In genomic region chr2:120154361-120154894, GRCm38 (mm10) we compare ENCODE assay signal across 8 mouse cellular contexts. TPM values are rescaled to one million over a fixed set of nuclear protein-coding genes. Genes with fewer than 3 reads are reported as not detected.
A peak's percentile ranks its signal among the peaks of the same experiment; 100 is the strongest.
DNase-seq lines count a peak whose midpoint lies in the region; ATAC-seq and TF ChIP-seq lines count a peak whose summit lies in the region.

Gene Ehd4, minus strand, starts transcription at chr2:120154606.

- H3K4me2 ChIP-seq in heart, embryonic 15.5 days, result peak within 1 kb of the TSS; percentile 88
- peak within 1 kb of the TSS; percentile 96 for H3K4me2 ChIP-seq in liver, embryonic 14.5 days (ENCODE audit: low read depth)
- peak within 1 kb of the TSS; percentile 99 for H3K4me2 ChIP-seq in neural tube, embryonic 11.5 days (ENCODE audit: low read depth)
- H3K4me2 ChIP-seq in stomach, postnatal 0 days (replicated peaks; ENCODE audit: low read depth), result peak within 1 kb of the TSS; percentile 99

- TF ChIP-seq CTCF in liver, embryonic 14.5 days (IDR thresholded peaks at IDR 0.05; ENCODE audit: low read depth), result no peak
- TF ChIP-seq CTCF in stomach, postnatal 0 days (IDR thresholded peaks at IDR 0.05; ENCODE audit: low read depth), result no peak

- peak; percentile 95 for ATAC-seq in heart, embryonic 15.5 days (replicated peaks; ENCODE audit: insufficient number of reproducible peaks, insufficient read depth, low FRiP score, low read depth)
- peak; percentile 99 for ATAC-seq in liver, embryonic 14.5 days (ENCODE audit: insufficient read depth)
- peak; percentile 99 for ATAC-seq in neural tube, embryonic 11.5 days (ENCODE audit: insufficient read depth, low FRiP score, low TSS enrichment)
- ATAC-seq in stomach, postnatal 0 days (ENCODE audit: low FRiP score, low TSS enrichment), result peak; percentile 98

- peaks cover 18% of the 10 kb centered on the region for H3K27me3 ChIP-seq in forebrain, embryonic 10.5 days (ENCODE audit: poor library complexity, severe bottlenecking)
- no peaks in the 10 kb centered on the region for H3K27me3 ChIP-seq in heart, embryonic 15.5 days
- no peaks in the 10 kb centered on the region for H3K27me3 ChIP-seq in liver, embryonic 14.5 days (ENCODE audit: control insufficient read depth, insufficient read depth, low read length)
- no peaks in the 10 kb centered on the region for H3K27me3 ChIP-seq in neural tube, embryonic 11.5 days (ENCODE audit: control insufficient read depth, insufficient read depth, low read length)
- H3K27me3 ChIP-seq in stomach, postnatal 0 days (ENCODE audit: control insufficient read depth, insufficient read depth, low read length), result no peaks in the 10 kb centered on the region

- peak; percentile 98 for DNase-seq in CD8-positive naive resting alpha-beta T cell, adult 2 months (ENCODE audit: low read depth in 2 of 2, low spot score in 2 of 2)
- DNase-seq in c-Kit-positive CD71-negative TER-119-negative erythroid progenitor cells, embryonic 14.5 days (ENCODE audit: low read depth), result peak; percentile 97
- DNase-seq in forebrain, embryonic 10.5 days (ENCODE audit: extremely low spot score, low spot score), result peak; percentile 96
- peak; percentile 99 to 100 for DNase-seq in kidney, postnatal 25 days
- peak; percentile 98 to 99 (median 99) for DNase-seq in liver, embryonic 14.5 days (ENCODE audit: low read depth in 3 of 3, low spot score in 3 of 3)
- peak; percentile 98 for DNase-seq in neural tube, embryonic 11.5 days (ENCODE audit: low spot score)
- DNase-seq in stomach, postnatal 0 days (ENCODE audit: low spot score), result peak; percentile 99

- H3K4me1 ChIP-seq in forebrain, embryonic 10.5 days, result peaks cover 17% of the 10 kb centered on the region
- peaks cover 16% of the 10 kb centered on the region for H3K4me1 ChIP-seq in heart, embryonic 15.5 days (replicated peaks)
- H3K4me1 ChIP-seq in liver, embryonic 14.5 days (replicated peaks; ENCODE audit: control insufficient read depth in 2 of 2, insufficient read depth in 2 of 2, low read length in 1 of 2), result peaks cover 3 to 7% of the 10 kb centered on the region in 2 experiments; a peak in 3 of 4 replicates
- peaks cover 4% of the 10 kb centered on the region; the same call in 1 of the 2 replicates for H3K4me1 ChIP-seq in neural tube, embryonic 11.5 days (ENCODE audit: control insufficient read depth, insufficient read depth, low read length)
- no peaks in the 10 kb centered on the region for H3K4me1 ChIP-seq in stomach, postnatal 0 days (replicated peaks; ENCODE audit: control insufficient read depth, insufficient read depth)

- peak within 1 kb of the TSS; percentile 88 for H3K9ac ChIP-seq in heart, embryonic 15.5 days
- peak within 1 kb of the TSS; percentile 75 for H3K9ac ChIP-seq in liver, embryonic 14.5 days (replicated peaks)
- H3K9ac ChIP-seq in neural tube, embryonic 11.5 days (ENCODE audit: low read length), result peak within 1 kb of the TSS; percentile 67
- peak within 1 kb of the TSS; percentile 77 for H3K9ac ChIP-seq in stomach, postnatal 0 days (ENCODE audit: low read length)

- H3K27ac ChIP-seq in forebrain, embryonic 10.5 days, result peak within 1 kb of the TSS; percentile 82
- H3K27ac ChIP-seq in heart, embryonic 15.5 days, result peak within 1 kb of the TSS; percentile 90
- peak within 1 kb of the TSS; percentile 41 for H3K27ac ChIP-seq in liver, embryonic 14.5 days
- no peak within 1 kb of the TSS for H3K27ac ChIP-seq in neural tube, embryonic 11.5 days (ENCODE audit: low read depth, low read length)
- H3K27ac ChIP-seq in stomach, postnatal 0 days (replicated peaks), result peak within 1 kb of the TSS; percentile 85

- WGBS in forebrain, embryonic 10.5 days, result under 1% methylated on average over 53 of the region's 53 CpGs
- under 1% methylated on average over 53 of the region's 53 CpGs for WGBS in heart, embryonic 15.5 days
- under 1% methylated on average over 53 of the region's 53 CpGs for WGBS in liver, embryonic 14.5 days (ENCODE audit: insufficient replicate concordance)
- under 1% methylated on average over 53 of the region's 53 CpGs for WGBS in neural tube, embryonic 11.5 days
- under 1% methylated on average over 52 of the region's 53 CpGs for WGBS in stomach, postnatal 0 days

- peak within 1 kb of the TSS; percentile 81 for H3K4me3 ChIP-seq in forebrain, embryonic 10.5 days
- H3K4me3 ChIP-seq in heart, embryonic 15.5 days, result peak within 1 kb of the TSS; percentile 92
- H3K4me3 ChIP-seq in liver, embryonic 14.5 days (ENCODE audit: insufficient read depth in 1 of 2, low read depth in 2 of 2, low read length in 2 of 2), result peak within 1 kb of the TSS; percentile 65 to 74
- H3K4me3 ChIP-seq in neural tube, embryonic 11.5 days (ENCODE audit: low read depth, low read length), result peak within 1 kb of the TSS; percentile 73
- peak within 1 kb of the TSS; percentile 84 for H3K4me3 ChIP-seq in stomach, postnatal 0 days (ENCODE audit: low read depth, low read length)

- TF ChIP-seq EP300 in liver, embryonic 14.5 days (IDR thresholded peaks at IDR 0.05; ENCODE audit: low read depth), result no peak
- no peak for TF ChIP-seq EP300 in stomach, postnatal 0 days (optimal IDR thresholded peaks at IDR 0.05)

- no peaks in the 10 kb centered on the region for H3K9me3 ChIP-seq in forebrain, embryonic 10.5 days
- no peaks in the 10 kb centered on the region for H3K9me3 ChIP-seq in heart, embryonic 15.5 days (replicated peaks)
- no peaks in the 10 kb centered on the region for H3K9me3 ChIP-seq in liver, embryonic 14.5 days (ENCODE audit: control insufficient read depth, low read length)
- H3K9me3 ChIP-seq in neural tube, embryonic 11.5 days (ENCODE audit: control insufficient read depth, low read length), result no peaks in the 10 kb centered on the region
- H3K9me3 ChIP-seq in stomach, postnatal 0 days (ENCODE audit: control insufficient read depth, low read length), result no peaks in the 10 kb centered on the region

- no peaks in the 10 kb centered on the region for H3K36me3 ChIP-seq in forebrain, embryonic 10.5 days (replicated peaks)
- peaks cover 9% of the 10 kb centered on the region; the same call in 1 of the 2 replicates for H3K36me3 ChIP-seq in heart, embryonic 15.5 days
- no peaks in the 10 kb centered on the region for H3K36me3 ChIP-seq in liver, embryonic 14.5 days (replicated peaks; ENCODE audit: control insufficient read depth, insufficient read depth, low read depth)
- H3K36me3 ChIP-seq in neural tube, embryonic 11.5 days (ENCODE audit: control insufficient read depth, insufficient read depth, low read length), result no peaks in the 10 kb centered on the region
- no peaks in the 10 kb centered on the region for H3K36me3 ChIP-seq in stomach, postnatal 0 days (ENCODE audit: control insufficient read depth, insufficient read depth, low read length)

RNA-seq across cellular contexts. Expression of gene Ehd4, which starts in this region (rescaled TPM):
- polyA plus RNA-seq in forebrain, embryonic 10.5 days (2016; fragmentation: Nextera tagmentation; extraction: Ambion mirVana), result 23.7 and 28.4 TPM in 2 replicates
- polyA plus RNA-seq in heart, embryonic 15.5 days (2015; fragmentation: Nextera tagmentation; extraction: Ambion mirVana), result 164 and 188 TPM in 2 replicates
- polyA plus RNA-seq in liver, embryonic 14.5 days (2012; rRNA removed), result 4.7 and 6.8 TPM in 2 replicates
- polyA plus RNA-seq in liver, embryonic 14.5 days (2014; fragmentation: Nextera tagmentation; extraction: Ambion mirVana), result 15.9 and 17.2 TPM in 2 replicates
- polyA plus RNA-seq in neural tube, embryonic 11.5 days (2014; fragmentation: Nextera tagmentation; extraction: Ambion mirVana), result 17.4 and 17.8 TPM in 2 replicates
- polyA plus RNA-seq in stomach, postnatal 0 days (2015; fragmentation: Nextera tagmentation; extraction: Ambion mirVana), result 65.6 and 75.1 TPM in 2 replicates
